Mouse (Mus musculus) erythroblast, adult 5-6 weeks (primary cell): ENCODE measurements around the gene Prkcg. TPM values are rescaled to one million over a fixed set of nuclear protein-coding genes. Genes with fewer than 3 reads are reported as not detected.
"Not testable (repeated sequence)": the region's sequence is repeated elsewhere in the genome, so short reads cannot be mapped to it uniquely, and the experiment has no call there.

Experiments
- ATAC-seq: replicated peaks from 2 replicates; pipeline ENCODE4 v1.8.0; 2016; ENCODE audit warnings: moderate number of reproducible peaks, mild to moderate bottlenecking, moderate TSS enrichment, inconsistent platforms; ENCODE audit not compliant: poor library complexity, low FRiP score, severe bottlenecking
- total RNA-seq, 2 experiments: library from RNA; stranded (forward) in 1 of 2; stranded (reverse) in 1 of 2; fragments of 150-400 nt in 1 of 2; fragments of 200-764, 138-1000 nt in 1 of 2; gene quantifications; 2 replicates each; pipeline versions ENCODE4 v1.2.3 to v1.2.4; 2015 to 2017; ENCODE audit warnings: low replicate concordance in 2 of 2

The Prkcg gene
- total RNA-seq (2015; ENCODE audit: low replicate concordance), result not detected in 2 replicates
- 0.77 TPM in 1 of 2 replicates, not detected in the other for total RNA-seq (2017; ENCODE audit: low replicate concordance)

DNA sequence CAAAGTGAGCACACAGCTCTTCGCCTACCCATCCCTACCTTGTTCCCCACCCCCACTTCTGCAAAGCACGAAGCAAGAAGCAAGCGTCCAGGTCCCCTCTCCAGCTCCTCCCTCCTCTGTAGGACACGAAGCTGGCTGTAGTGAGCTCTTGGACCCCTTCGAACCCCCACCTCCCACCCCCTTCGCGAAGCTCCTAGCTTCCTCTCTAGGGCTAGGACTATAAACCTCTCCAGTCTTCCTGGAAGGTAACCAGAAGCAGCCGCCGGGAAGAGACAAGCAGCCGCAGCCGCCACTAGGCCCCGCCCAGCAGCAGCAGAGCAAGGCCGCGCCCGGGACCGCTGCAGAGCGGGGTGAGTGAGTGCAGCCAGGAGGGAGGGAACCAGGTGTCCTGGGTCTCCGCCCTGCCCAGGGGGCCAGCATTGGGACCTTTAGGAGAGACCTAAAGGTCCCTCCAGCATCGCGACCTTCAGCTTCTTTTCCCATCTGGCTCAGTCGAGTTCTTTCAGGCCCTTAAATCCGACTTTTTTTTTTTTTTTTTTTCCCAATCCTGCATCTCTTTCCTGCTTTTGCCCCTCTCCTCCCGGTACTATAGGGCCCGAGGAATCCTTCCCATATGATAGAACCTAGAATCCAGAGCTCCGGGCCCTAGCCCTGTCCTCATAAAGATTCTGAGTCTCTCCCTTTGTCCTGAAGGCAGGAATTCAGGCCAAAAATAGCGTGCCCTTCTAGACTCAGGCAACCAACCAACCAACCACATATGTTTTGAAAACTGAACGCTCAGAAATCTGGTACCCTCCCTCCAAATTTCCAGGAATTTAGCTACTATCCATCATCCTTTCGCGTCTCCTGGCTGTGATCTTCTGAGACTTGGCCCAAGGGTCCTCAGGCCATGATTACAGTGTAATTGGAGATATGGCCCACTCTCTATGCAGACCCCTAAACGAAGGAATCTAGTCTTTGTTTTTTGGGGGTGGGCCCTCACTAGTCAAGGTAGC lies at the start of gene Prkcg, which contains the start of gene Myadm:
Gene Prkcg (plus strand): TSS at position 204 of the 995 bp plus-strand sequence.
Gene Myadm (plus strand): TSS at position 105 of the 995 bp plus-strand sequence.
- ATAC-seq, result no peak

- no peak for ATAC-seq
Observed at GRCm38 (mm10) chr7:3239193-3239592, 49.8 kb upstream of the Prkcg start.

DNA sequence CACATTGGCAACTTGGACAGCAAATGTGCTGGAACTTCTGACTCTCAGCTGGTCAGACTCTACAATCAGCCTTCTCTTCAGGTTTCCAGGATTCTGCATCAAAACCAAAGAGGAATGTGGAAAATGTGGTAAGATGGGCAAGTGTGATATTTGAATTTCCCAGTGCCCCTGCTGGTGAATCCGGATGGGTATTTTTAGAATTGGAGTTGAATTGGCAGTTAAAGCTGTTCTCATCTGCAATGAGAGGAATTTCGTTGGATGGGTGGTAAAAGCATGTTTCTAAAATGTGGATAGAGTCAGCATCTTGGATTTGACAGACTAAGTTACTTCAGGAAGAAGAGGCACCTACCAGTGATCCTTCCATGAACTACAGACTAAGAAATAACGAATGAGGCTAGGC lies 28.3 kb upstream of the Prkcg start:
- no peak for ATAC-seq

DNA sequence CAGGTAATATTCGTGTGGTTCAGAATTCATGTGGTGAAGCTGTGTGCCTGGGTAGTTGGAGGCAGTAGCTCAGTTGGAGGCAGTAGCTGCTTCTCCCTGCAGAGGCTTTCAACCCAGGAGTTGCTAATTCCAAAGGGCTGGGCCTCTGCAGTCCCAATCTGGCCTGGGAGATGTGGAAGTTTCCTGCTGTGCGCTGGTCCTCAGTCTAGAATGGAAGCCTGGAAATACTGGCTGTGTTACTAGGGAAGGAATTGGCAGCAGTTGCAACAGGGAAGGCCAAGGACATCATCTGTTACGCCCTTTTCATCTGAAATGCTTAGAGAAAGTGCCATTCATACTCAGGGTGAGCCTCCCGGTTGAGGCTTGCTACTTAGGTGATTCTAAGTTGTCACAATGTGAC lies 27.5 kb upstream of the Prkcg start:
- ATAC-seq, result no peak

DNA sequence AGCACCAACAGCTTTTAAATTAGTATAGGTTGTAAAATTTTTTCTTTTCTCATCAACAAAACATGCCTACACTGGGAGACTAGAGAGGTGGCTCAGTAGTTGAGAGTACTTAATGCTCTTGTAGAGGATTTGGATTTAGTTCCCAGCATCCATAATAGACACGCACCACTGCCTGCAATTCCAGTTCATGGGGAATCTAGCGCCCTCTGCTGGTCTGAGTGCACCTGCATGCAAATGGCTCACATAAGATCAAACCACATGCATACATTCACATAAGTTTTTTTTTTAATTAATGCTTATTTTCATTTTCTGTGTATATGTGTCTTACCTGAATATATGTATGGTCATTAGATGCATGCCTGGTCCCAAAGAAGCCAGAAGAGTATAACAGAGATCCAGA lies 26.2 kb upstream of the Prkcg start:
- ATAC-seq, result no peak

DNA sequence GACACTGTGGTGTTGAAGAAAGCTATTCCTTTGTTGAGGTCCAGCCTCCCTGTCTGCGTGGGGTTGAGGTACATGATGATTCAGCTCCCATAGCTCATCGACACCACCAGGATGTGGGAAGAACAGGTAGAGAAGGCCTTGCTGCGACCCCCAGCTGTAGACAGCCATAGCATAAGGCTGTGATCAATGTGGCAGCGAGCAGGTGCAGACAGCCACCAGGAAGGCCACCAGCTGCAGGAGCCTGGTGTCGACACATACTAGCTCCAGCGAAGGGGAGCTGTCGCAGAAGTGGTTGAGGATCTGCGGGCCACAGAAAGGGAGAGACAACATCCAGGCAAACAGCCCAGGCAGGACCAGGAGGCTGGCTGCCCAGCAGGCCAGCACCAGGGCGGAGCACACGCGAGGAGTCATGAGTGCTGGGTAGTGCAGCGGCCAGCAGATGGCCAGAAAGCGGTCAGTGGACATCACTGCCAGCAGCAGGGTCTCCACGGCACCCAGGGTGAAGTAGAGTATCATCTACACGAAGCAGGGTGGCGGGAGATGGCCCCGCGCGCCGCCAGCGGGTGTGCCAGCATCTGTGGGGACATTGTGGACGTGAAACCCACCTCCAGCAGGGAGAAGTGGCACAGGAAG lies 24.5 kb upstream of the Prkcg start:
- no peak for ATAC-seq

- no peak for ATAC-seq
Observed at GRCm38 (mm10) chr7:3265311-3265710, 23.7 kb upstream of the Prkcg start.

GRCm38 (mm10) chr7:3267261-3267660 lies 21.7 kb upstream of the Prkcg start:
- ATAC-seq, result no peak

- ATAC-seq, result no peak
Observed at GRCm38 (mm10) chr7:3267888-3268287, 21.1 kb upstream of the Prkcg start.

DNA sequence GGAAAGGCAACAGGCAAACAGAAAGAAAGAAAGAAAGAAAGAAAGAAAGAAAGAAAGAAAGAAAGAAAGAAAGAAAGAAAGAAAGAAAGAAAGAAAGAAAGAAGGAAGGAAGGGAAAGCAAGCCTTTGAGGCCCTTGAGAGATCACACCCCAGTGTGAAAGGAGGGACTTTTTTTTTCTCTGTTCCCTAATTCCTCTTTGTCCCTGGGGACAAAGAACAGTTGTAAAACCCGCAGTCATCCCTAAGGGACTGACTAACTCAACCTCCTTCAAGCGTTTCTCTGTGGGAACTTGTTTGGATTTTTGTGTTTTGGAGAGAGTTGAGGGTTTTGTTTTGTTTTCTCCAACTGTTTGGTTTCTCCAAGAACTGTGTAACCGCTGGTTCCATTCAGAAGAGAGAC lies 20.7 kb upstream of the Prkcg start:
- ATAC-seq, result no peak

GRCm38 (mm10) chr7:3272206-3272605 lies 16.8 kb upstream of the Prkcg start:
- no peak for ATAC-seq

DNA sequence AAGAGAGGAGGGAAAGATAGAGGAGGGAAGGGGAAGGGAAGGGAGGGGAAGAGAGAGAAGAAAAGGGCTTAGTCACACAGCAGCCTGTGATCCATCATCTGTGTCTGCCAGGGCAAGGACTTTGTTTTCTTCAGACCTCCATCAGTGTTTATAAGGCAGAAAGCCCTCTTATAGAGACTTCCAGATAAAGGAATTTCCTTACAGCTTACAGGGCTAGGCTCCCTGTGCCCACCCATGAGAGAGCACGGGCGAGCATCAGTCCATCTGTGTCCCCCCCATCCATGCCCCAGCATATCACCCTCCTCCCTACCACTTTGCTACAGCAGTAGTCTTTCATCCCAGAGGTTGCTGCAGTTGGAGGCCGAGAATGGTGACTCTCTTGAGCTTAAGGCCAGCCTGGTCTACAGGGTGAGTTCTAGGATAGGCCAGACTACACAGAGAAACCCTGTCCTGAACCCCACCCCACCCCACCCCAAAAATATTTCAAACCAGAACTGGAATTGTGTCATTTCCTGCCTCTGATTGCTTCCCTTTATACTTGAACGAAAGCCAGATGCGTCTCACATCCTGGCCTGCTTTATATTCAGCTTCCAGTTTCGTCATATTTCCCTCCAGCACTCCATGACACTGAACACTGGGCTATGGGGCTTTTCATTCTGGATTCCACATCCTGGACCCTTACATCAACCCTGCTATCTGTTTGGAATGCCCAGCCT lies 13.4 kb upstream of the Prkcg start:
- no peak for ATAC-seq

- not testable (repeated sequence) for ATAC-seq
Observed at GRCm38 (mm10) chr7:3276781-3277180, 12.2 kb upstream of the Prkcg start.

GRCm38 (mm10) chr7:3280080-3280653 lies 8.8 kb upstream of the Prkcg start:
- ATAC-seq, result no peak

DNA sequence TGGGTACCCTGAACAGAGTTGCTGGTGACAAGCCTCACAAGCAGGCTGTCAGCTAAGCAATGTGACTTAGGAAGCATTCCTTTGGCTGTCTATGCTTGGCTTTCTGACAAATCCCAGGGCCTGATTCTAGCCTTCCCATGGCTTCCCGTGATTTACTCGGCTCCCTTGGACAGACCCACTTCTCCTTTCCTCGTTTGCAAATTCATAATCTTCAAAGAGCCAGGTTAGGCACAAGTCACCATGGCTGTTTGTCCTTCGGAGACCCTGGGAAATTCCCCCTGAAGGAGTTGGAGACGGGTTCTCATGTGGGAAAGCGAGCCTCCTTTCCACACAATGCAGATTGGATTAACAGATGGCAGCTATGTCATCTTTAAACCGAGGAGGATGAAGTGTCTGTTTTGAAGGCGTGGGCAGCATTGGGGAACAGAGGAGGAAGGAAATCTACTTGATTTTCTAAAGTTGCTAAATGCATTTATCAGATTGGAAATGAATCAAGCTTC lies 8.3 kb upstream of the Prkcg start:
- no peak for ATAC-seq

DNA sequence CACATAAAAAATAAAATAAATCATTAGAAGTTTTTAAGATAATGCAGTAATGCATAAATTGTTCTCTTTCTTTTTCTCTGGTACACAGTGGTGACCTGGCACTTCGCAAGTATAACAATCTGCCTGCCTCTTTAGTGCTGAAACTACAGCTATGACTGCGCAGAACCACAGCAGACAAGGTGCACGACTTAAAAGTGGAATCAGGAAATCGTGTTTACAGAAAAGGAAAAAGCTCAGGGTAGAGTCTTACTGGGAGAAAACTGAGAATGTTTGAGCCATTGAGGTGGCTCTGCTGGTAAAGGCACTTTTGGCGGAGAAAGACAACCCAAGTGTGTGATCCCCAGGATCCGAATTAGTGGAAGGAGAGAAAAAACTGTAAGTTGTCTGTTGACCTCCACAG lies 7.2 kb upstream of the Prkcg start:
- ATAC-seq, result no peak

GRCm38 (mm10) chr7:3283081-3283875 lies 5.7 kb upstream of the Prkcg start:
- no peak for ATAC-seq

- no peak for ATAC-seq
Observed at GRCm38 (mm10) chr7:3284604-3285003, 4.4 kb upstream of the Prkcg start.

DNA sequence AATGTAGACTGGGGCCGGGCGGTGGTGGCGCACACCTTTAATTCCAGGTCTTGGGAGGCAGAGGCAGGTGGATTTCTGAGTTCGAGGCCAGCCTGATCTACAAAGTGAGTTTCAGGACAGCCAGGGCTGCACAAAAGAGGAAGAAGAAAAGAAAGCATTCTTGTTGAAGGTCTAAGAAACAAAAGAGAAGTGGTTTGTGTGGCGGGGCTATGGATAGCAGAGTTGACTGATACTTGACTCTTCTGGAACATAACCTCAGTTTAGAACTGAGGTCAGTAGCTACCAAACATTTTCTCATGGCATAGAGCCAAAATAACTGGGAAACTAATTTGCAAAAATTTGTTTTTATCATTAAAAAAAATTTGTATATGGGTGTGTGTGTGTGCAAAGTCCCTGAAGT lies 2.9 kb upstream of the Prkcg start:
- ATAC-seq, result no peak
